Mouse (Mus musculus) megakaryocyte, embryonic 14.5 days (primary cell): ENCODE measurements around the gene Nfat5.

Source experiments
- FLI1 ChIP-seq: IDR thresholded peaks from 2 replicates; pipeline ENCODE4 v1.6.1; 2012; ENCODE audit warnings: low read length, inconsistent platforms, mixed read lengths
- GATA1 ChIP-seq: IDR thresholded peaks from 3 replicates; pipeline ENCODE4 v1.6.1; 2012; ENCODE audit warnings: mixed read lengths, low read length, inconsistent platforms, borderline replicate concordance

GRCm38 (mm10) chr8:107265811-107266210, 27.5 kb upstream of the Nfat5 start:
- TF ChIP-seq GATA1: no peak
- no peak for TF ChIP-seq FLI1
